Mouse (Mus musculus) G1E (cell line): Measurements from ENCODE around the gene Glis2. TPM values are rescaled to one million over a fixed set of nuclear protein-coding genes. Genes with fewer than 3 reads are reported as not detected.

Source experiments
- ATAC-seq: 2 replicates; pipeline ENCODE4 v1.8.0; 2016; ENCODE audit warnings: mild to moderate bottlenecking; ENCODE audit not compliant: insufficient number of reproducible peaks, poor library complexity, low FRiP score, severe bottlenecking; ENCODE audit errors: extremely low read depth
- DNase-seq: peaks from one replicate; pipeline ENCODE4 v3.0.0; 2012; ENCODE audit warnings: low spot score
- H3K27me3 ChIP-seq: 2 replicates; pipeline ENCODE4 v1.6.1; 2012; ENCODE audit warnings: mild to moderate bottlenecking, low read length, inconsistent platforms; ENCODE audit not compliant: insufficient read depth
- H3K36me3 ChIP-seq: replicated peaks from 2 replicates; pipeline ENCODE3; 2012; ENCODE audit warnings: mild to moderate bottlenecking, inconsistent platforms
- H3K4me1 ChIP-seq: 2 replicates; pipeline ENCODE4 v1.6.1; 2012; ENCODE audit warnings: low read depth, low read length, inconsistent platforms, mixed read lengths; ENCODE audit not compliant: insufficient read depth
- H3K4me3 ChIP-seq: 2 replicates; pipeline ENCODE4 v1.5.1; 2012; ENCODE audit warnings: low read depth, mild to moderate bottlenecking, inconsistent platforms, low read length, moderate library complexity, mixed read lengths
- H3K9me3 ChIP-seq: replicated peaks from 2 replicates; pipeline ENCODE4 v1.6.1; 2012; ENCODE audit warnings: inconsistent platforms
- CTCF ChIP-seq: IDR thresholded peaks from 2 replicates; pipeline ENCODE4 v1.5.1; 2012; ENCODE audit warnings: low read depth, low read length, inconsistent platforms, mixed read lengths
- GATA1 ChIP-seq: IDR thresholded peaks from 2 replicates; pipeline ENCODE4 v1.6.1; 2012; ENCODE audit warnings: borderline replicate concordance, low read length, inconsistent platforms, mixed read lengths
- GATA2 ChIP-seq: IDR thresholded peaks from 2 replicates; pipeline ENCODE4 v1.6.1; 2012; ENCODE audit warnings: low read depth, low read length, inconsistent platforms, borderline replicate concordance
- POLR2AphosphoS5 ChIP-seq: IDR thresholded peaks from 2 replicates; pipeline ENCODE4 v1.6.1; 2012; ENCODE audit warnings: low read depth, low read length, inconsistent platforms; ENCODE audit not compliant: insufficient replicate concordance
- TAL1 ChIP-seq: conservative IDR thresholded peaks from 2 replicates; pipeline ENCODE4 v1.6.1; 2012; ENCODE audit warnings: low read depth, low read length, inconsistent platforms, mixed read lengths
- polyA plus RNA-seq: library from polyadenylated mRNA; stranded (reverse); fragments of >175 nt; gene quantifications from 2 replicates; pipeline ENCODE4 v1.2.3, GENCODE M21; 2012
- total RNA-seq, 2 experiments: library from RNA; stranded (forward) in 1 of 2; stranded (reverse) in 1 of 2; fragments of 200-1000 nt in 1 of 2; fragments of >200 nt in 1 of 2; fragmentation: Nextera tagmentation in 1 of 2; gene quantifications; 2 replicates each; pipeline ENCODE4 v1.2.3; 2014 to 2017

The Glis2 gene
- total and polyA plus RNA-seq, 3 experiments = 1.0 to 2.8 (median 2.6) TPM

DNA sequence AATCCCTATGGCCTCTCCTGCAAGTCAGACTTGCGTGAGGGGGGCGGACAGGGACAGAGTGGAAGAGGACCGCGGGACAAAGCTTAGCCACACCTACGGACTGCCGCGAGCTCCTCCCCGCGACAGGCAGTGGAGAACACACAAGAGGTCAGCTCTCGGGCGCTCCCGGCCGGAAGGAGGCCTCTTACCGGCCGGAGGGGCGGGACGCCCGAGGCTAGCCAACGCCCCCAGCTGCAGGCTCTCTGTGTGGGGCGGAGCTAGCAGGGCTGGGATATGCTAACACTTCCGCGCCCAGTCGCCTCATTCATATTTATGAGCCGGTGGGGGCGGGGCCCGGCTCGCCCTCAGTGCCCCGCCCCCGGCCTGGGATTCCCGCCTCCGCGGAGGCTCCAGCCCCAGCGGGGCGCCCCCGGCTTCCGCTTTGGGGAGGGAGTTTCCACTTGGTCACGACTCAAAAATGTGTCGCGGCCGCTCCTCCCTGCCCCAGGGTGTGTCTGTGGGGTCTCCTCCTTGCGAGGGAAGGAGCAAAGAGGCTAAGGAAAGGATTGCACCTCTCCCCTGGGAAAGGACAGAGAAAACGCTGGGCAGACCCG is 7.9 kb upstream of the Glis2 start:
- H3K27me3 ChIP-seq = peaks cover 8% of the 10 kb centered on the region; the same call in 1 of the 2 replicates
- no peaks in the 10 kb centered on the region for H3K36me3 ChIP-seq
- no peaks in the 10 kb centered on the region for H3K9me3 ChIP-seq
- H3K4me3 ChIP-seq = peak overlapping the region; percentile 71
- peak; percentile 96 for DNase-seq
- TF ChIP-seq TAL1 = no peak
- TF ChIP-seq GATA2 = no peak
- peaks cover 44% of the 10 kb centered on the region for H3K4me1 ChIP-seq
- ATAC-seq = peak; percentile 93

DNA sequence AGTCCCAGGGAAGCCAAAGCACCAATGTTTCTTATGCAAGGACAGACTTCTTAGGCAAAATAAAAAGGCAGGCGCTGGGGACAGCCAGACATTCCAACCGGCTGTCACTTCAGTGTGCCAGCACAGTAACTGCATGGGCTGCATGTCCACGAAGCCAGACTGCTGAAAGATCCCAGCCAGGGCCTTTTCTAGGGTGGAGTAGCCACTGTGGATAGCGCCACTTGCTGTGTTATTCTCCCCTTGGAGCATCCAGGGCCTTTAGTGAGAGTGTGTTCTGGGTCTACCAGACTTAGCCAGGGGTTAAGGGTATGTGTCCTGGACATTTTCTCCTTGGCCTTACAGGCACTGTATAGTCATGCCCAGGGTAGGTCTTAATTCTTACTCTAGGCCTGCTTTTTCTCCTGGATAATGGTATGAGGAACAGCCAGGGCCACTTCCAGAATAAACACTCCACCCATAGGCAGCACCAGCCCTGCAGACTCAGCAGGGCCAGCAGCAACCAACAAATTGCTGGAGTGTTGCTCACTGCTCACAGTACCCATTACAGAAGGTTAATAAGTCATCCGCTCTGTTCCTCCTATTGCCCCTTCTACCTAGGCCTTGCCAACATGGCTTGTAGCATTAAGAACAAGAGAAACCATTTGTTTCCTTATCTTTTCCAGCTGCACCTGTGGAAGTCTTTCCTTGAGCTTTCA is 6.8 kb upstream of the Glis2 start:
- Histone ChIP-seq H3K9me3 (no peaks in the 10 kb centered on the region), H3K27me3 (peaks cover 10% of the 10 kb centered on the region), H3K4me1 (peaks cover 44% of the 10 kb centered on the region), H3K36me3 (no peaks in the 10 kb centered on the region), H3K4me3 (no peak overlapping the region)
- DNase-seq (no peak), ATAC-seq (no peak)
- TF ChIP-seq GATA1 (no peak), CTCF (no peak), GATA2 (no peak), POLR2AphosphoS5 (no peak), TAL1 (no peak)

DNA sequence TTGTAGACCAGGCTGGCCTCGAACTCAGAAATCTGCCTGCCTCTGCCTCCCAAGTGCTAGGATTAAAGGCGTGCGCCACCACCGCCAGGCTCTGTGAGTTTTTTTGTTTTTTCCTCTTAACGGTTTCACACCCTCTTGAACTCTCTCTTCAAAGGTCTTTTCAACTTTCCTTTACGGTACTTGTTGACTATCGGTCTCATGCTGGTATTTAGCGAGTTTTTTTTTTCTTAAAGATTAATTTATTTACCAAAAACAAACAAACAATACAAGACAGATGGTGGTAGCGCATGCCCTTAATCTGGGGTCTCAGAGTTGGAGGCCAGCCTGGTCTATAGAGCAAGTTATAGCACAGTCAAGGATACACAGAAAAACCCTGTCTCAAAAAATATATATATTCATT is 4.3 kb upstream of the Glis2 start:
- H3K27me3 ChIP-seq = peaks cover 32% of the 10 kb centered on the region
- H3K4me3 ChIP-seq = no peak overlapping the region
- TF ChIP-seq CTCF (no peak), POLR2AphosphoS5 (no peak), GATA2 (no peak), GATA1 (no peak), TAL1 (no peak)
- DNase-seq = no peak
- H3K4me1 ChIP-seq = peaks cover 34% of the 10 kb centered on the region
- no peak for ATAC-seq
- no peaks in the 10 kb centered on the region for H3K9me3 ChIP-seq
- H3K36me3 ChIP-seq = no peaks in the 10 kb centered on the region

DNA sequence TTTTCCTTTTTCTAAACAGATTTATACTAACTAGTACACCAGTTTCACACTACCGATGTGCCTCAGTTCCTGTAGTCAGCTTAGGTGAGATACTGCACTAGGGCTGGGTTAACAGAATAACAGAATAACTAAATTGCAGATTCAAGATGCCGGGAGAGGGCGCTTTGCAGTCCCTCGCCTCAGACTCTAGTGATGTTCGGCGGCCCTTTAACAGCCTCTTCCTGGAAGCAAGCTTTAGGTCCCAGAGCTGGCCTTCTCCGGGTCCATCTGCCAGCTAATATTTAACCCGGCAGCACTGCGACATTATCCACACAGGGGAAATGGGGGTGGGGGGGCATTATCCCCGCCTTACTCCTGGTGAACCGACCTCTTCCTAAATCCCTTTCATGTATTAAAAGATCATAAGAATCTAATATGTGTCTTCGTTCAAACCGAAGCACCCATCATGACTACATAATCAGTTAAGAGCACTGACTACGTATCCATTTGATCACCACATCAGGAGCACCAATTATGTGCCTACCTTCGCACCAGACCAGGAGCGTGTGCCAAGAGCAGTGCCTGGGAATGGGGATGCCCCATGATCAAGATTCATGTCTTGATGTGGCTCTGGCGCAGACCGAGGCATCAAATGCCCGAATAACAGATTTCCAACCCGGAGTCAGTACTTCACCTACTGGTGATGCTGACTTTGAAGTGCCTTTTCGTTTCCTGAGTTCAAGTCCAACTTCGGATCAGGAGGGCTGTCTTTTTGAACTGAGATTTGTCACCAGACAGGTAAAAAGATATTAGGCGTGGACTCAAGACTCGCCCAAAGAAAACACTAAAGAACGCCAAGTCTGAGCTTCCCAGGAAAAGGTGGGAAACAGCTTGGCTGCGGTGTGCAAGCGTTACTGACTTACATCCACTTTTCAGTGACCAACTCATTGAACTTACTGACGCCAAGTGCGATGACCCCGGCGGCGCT is 1.3 kb upstream of the Glis2 start:
- Histone ChIP-seq H3K27me3 (peaks cover 61% of the 10 kb centered on the region), H3K36me3 (no peaks in the 10 kb centered on the region), H3K4me3 (no peak overlapping the region), H3K4me1 (peaks cover 20% of the 10 kb centered on the region), H3K9me3 (no peaks in the 10 kb centered on the region)
- TF ChIP-seq CTCF (no peak), POLR2AphosphoS5 (no peak), GATA1 (no peak), TAL1 (no peak), GATA2 (no peak)
- ATAC-seq = no peak
- no peak for DNase-seq

DNA sequence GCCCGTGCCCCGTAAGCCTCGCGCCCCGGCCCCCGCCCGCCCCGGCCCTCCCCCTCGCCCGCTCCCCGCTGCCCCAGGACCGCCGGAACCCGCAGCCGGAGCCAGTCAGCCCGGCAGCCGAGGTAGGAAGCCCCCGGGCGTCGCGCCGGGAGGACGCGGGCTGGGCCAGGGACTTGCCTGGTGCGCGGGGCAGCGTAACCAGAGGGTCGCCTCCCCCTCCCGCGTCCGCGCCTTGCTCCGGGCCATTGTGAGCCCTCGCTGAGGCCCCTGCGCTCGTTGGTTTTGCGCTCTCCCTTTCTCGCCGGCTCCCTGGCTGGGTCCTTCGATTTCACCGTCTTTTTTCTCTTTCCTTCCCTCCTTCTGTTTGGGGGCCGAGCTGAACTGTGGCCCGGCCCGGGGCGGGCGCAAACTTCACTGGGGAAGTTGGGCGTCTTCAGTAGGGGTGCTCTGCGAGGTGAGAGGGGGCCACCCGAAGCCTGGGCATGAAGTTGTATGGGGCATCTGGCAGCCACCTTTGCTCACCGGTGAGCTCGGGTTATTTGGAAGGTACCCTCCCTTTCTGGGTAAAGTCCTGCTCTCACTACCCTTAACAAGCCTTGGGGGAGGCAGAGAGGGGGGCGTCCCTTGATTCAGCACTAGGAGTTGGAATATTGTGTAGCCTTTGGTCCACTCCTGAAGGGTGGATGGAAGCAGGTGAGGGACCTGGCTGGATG is 457 bp downstream of the Glis2 start:
- ATAC-seq (no peak; the same call in 1 of the 2 replicates), DNase-seq (no peak)
- no peaks in the 10 kb centered on the region for H3K36me3 ChIP-seq
- peaks cover 22% of the 10 kb centered on the region for H3K4me1 ChIP-seq
- H3K9me3 ChIP-seq = no peaks in the 10 kb centered on the region
- peaks cover 78% of the 10 kb centered on the region for H3K27me3 ChIP-seq
- TF ChIP-seq CTCF = no peak
- H3K4me3 ChIP-seq = peak overlapping the region; percentile 69

DNA sequence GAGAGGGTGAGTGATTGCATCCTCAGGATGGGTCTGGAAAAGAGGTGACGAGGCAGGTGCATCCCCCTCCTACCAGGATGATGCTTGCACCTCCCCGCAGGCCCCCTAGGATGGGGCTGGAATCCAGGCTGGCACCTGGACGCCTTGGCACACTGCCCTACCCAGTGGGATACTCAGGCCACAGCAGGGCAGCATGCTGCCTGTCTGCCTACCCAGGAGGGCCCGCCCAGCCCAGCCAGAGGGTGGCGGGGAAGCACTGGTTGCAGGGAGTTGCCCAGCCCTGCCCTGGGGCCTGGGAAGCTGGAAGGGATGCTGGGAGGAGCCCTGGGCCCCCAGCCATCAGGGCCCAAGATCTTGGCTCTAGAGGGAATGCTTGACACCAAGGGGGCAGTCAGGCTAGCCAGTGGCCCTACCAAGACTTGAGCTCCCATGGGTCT is 1.0 kb downstream of the Glis2 start:
- DNase-seq (no peak), ATAC-seq (no peak)
- Histone ChIP-seq H3K36me3 (no peaks in the 10 kb centered on the region), H3K9me3 (no peaks in the 10 kb centered on the region), H3K4me1 (peaks cover 22% of the 10 kb centered on the region), H3K4me3 (peak overlapping the region; percentile 16; the same call in 1 of the 2 replicates), H3K27me3 (peaks cover 83% of the 10 kb centered on the region)
- TF ChIP-seq GATA2 = no peak
- no peak for TF ChIP-seq TAL1
- TF ChIP-seq GATA1 = no peak
- no peak for TF ChIP-seq CTCF
- TF ChIP-seq POLR2AphosphoS5 = no peak
